Mouse (Mus musculus): ENCODE measurements around the gene Sema4g. TPM values are rescaled to one million over a fixed set of nuclear protein-coding genes. Genes with fewer than 3 reads are reported as not detected.

The Sema4g gene
- 173 and 184 TPM in 2 replicates for polyA plus RNA-seq (2012; rRNA removed)

DNA sequence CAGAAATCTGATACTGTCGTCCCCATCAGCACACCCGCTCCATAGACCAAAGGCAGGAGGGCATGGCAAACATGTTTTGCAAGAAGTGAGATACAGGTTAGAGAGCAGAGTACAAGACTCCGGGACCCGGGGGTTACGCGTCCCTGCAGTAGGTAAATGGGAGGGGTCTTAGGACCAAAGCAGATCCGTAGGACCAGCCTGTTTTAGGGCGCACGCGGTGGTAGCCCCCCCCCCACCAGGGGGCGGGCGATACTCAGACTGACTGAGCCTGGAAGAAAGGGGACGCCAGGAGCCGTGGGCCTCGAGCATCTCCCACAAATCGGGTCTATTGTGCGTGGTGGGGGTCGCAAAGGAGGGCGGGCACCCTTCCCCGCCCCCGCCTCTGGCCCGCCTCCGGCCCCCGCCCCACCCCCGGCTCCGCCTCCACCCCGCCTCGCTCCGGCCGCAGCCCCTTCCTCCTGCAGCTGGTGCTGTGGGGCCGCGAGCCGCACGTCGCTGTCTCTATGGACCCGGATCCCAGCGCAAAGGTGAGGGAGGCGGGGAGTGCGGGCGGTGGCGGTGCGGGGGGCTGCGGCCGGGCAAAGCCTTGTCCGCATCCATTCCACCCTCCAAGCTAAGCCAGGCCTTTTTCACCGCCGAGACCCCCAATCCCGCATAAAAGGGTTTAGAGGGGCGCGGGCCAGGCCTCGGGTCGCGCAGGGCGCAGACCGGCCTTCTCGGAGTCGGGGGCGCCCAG lies at the start of gene Sema4g:
Gene Sema4g (plus strand): TSS at position 271 of the 736 bp plus-strand sequence.

DNA sequence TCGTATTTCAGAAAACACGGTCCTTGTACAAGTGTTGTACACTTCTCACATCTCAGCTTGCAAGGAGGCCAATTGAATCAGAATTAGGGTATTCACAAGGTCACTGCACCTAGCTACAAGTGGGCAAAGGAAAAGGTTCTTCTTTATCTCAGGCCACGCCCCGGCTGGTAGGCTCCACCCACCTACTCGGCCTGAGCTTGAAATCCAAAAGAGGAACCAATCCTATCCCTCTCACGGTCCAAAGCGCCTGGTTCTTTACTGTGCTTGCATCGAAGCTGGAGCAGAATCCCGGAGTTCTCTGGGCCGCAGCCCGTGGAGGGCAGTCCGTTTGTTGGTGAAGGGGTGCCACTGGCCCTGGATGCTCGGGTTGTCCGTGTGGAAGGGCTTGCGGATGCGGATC lies 16.5 kb downstream of the Sema4g start, which contains the start of gene Twnk:
Gene Twnk (plus strand): TSS at position 220 of the 400 bp plus-strand sequence.

DNA sequence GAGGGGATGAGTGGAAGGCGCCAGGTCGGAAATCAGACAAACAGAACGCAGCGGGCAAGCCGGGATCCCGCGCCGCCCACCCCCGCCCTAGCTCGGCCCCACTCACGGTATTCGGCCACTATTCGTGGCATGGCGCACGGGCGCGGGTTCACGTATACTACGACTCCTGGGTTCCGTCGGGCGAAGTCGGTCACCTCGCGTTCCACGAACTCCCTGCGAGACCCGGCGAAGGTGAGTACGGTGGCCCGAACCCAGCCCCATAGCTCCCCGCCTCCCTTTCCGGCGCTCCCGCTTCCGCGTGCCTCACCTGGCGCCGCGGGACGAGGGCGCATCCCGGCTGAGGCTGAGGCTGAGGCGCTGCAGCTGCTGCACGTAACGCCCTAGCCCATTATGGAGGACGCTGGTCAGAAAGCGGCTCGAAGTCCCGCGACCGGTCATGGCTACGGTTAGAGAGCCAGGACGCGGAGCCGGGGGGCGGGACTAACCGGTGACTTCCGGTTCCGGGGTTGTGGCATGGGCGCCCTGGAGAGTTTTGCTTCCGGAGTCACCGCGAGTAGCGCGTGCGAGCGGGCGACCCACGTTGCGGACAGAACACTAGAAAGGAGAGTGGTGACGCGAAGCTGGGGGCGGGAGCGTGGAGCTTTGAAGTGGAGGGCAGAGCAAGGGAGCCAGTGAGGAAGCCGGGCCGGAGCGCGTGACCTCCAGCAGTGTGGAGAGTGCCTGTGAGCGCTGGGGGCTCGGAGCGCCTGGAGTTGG lies 17.2 kb downstream of the Sema4g start, which contains the start of gene Mrpl43:
Gene Mrpl43 (minus strand): TSS at position 486 of the 756 bp plus-strand sequence.

DNA sequence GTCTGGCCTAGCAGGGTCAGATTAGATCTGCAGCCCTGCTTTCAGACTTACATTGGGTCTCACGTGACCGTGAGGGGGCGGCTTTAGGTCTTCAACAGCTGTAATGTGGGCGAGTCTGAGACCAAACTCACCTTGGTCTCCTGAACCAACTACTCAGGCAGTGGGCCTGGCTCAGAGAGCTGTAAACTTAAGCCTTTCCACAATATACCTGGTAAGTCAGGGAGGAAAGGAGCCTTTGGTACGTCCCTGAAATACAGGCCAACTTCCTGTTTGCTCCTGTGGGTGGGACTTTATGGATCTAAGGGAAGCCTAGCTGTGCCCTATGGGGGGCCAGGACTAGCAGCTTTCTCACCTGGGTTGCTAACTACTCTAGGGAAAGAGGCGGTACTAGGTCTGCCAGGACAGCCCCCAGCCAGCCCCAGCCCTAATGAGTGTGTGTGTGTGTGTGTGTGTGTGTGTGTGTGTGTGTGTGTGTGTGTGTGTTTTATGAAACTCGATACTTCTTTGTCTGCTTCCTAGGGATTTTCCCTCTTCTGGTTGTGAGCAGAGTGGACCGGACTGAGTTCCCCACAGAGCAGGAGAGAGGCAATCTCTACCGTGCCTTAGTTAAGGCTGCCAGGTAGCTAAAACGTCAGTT lies 25.6 kb downstream of the Sema4g start, which contains the start of gene Lzts2:
Gene Lzts2 (plus strand): TSS at position 80 of the 637 bp plus-strand sequence.

DNA sequence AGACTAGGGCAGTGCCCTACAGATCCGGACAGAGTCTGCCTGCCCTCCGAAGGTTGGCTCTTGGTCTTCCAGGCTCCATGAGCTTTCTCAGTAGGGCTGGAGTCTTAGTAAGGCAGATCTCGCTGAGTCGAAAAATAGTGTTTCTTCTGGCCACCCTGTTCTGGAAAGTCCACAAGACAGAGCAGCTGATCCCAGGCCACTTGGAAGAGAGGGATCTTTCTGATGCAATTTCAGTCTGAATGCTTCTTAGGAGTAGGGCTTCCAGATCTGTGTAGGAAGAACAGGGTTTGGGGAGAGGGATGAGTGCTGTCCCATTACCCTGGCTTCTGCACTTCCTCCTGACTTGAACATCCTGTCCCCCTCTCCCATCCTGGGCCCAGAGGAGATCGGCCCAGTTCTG lies 56.8 kb downstream of the Sema4g start, which contains the start of gene Pdzd7:
Gene Pdzd7 (minus strand): TSS at position 67 of the 400 bp plus-strand sequence.

DNA sequence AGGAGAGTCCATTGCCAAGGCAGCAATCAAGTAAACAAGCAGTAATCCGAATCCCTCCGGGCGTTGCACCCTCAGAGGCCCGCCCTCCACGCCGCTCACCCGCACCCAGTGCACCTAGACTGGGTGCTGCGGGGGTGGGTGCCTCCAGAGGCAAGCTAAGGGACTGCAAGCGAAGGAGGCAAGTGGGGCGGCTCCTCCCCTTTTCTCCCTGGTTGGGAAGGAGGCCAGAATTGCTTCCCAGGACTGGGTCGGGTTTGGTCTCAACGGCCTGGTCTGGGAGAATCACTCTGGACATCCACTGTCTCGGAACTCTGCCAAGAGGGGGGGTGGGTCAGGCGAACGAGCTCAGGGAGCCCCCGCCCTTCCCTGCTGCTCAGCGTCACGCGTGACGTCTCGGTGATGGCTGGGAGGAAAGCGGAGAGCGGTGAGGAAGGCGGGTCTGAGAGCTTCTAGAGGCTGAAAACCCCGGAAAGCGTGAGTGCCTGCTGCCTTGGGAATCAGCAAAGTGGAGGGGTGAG lies 58.6 kb downstream of the Sema4g start, which contains the start of gene Sfxn3:
Gene Sfxn3 (plus strand): TSS at position 87 of the 518 bp plus-strand sequence.

Other genes with a start within 250 kb of the Sema4g start
- gene Pax2, start 233.1 kb upstream of the Sema4g start, polyA plus RNA-seq (2012; rRNA removed): 0.25 and 1.3 TPM in 2 replicates
- 57.2 and 58.2 TPM in 2 replicates for gene Slf2, start 58.0 kb upstream of the Sema4g start, polyA plus RNA-seq (2012; rRNA removed)
- 14.6 and 15.5 TPM in 2 replicates for gene Twnk, start 16.6 kb downstream of the Sema4g start, polyA plus RNA-seq (2012; rRNA removed)
- gene Mrpl43, start 17.3 kb downstream of the Sema4g start, polyA plus RNA-seq (2012; rRNA removed): 96.7 and 98.7 TPM in 2 replicates
- 24.9 and 26.1 TPM in 2 replicates for gene Lzts2, start 25.3 kb downstream of the Sema4g start, polyA plus RNA-seq (2012; rRNA removed)
- 14.5 and 15.2 TPM in 2 replicates for gene Pdzd7, start 56.6 kb downstream of the Sema4g start, polyA plus RNA-seq (2012; rRNA removed)
- gene Sfxn3, start 58.4 kb downstream of the Sema4g start, polyA plus RNA-seq (2012; rRNA removed): 95.0 and 106 TPM in 2 replicates
- gene Kazald1, start 86.1 kb downstream of the Sema4g start, polyA plus RNA-seq (2012; rRNA removed): 1.5 and 4.3 TPM in 2 replicates
- 0.13 and 0.25 TPM in 2 replicates for gene Tlx1, start 161.6 kb downstream of the Sema4g start, polyA plus RNA-seq (2012; rRNA removed)
- gene Lbx1, start 246.7 kb downstream of the Sema4g start, polyA plus RNA-seq (2012; rRNA removed): 0.22 and 0.63 TPM in 2 replicates

Data from central nervous system, embryonic 18 days (tissue).